Mouse (Mus musculus) heart, embryonic 16.5 days (tissue): ENCODE results near the gene Ppp1r14b. TPM values are rescaled to one million over a fixed set of nuclear protein-coding genes. Genes with fewer than 3 reads are reported as not detected.
A peak's percentile ranks its signal among the peaks of the same experiment; 100 is the strongest.

Experiments used
- ATAC-seq: fragments of 200-750 bp; cut with Nextera tagmentation; replicated peaks from 2 replicates; pipeline ENCODE4 v1.8.0; 2017; ENCODE audit warnings: moderate number of reproducible peaks; ENCODE audit not compliant: insufficient read depth, low FRiP score; ENCODE audit errors: extremely low read depth
- H3K27ac ChIP-seq: fragments of 300-500 bp; sonication (generic); 2 replicates; pipeline ENCODE4 v1.5.1; 2014; ENCODE audit warnings: mild to moderate bottlenecking, low read length, control low read depth, moderate library complexity
- H3K27me3 ChIP-seq: fragments of 300-500 bp; sonication (generic); 2 replicates; pipeline ENCODE4 v1.6.1; 2014; ENCODE audit warnings: low read length, mixed read lengths; ENCODE audit not compliant: control insufficient read depth, insufficient read depth
- H3K36me3 ChIP-seq: fragments of 300-500 bp; sonication (generic); 2 replicates; pipeline ENCODE4 v1.6.1; 2014; ENCODE audit not compliant: control insufficient read depth, insufficient read depth
- H3K4me1 ChIP-seq: fragments of 300-500 bp; sonication (generic); 2 replicates; pipeline ENCODE4 v1.6.1; 2014; ENCODE audit warnings: low read length, mixed read lengths; ENCODE audit not compliant: control insufficient read depth, insufficient read depth
- H3K4me2 ChIP-seq: fragments of 300-500 bp; sonication (generic); 2 replicates; pipeline ENCODE4 v1.6.1; 2014; ENCODE audit warnings: low read depth, mild to moderate bottlenecking, control low read depth, low read length
- H3K4me3 ChIP-seq: fragments of 300-500 bp; sonication (generic); 2 replicates; pipeline ENCODE4 v1.5.1; 2014; ENCODE audit warnings: mild to moderate bottlenecking, control low read depth, low read length
- H3K9ac ChIP-seq: fragments of 300-500 bp; sonication (generic); 2 replicates; pipeline ENCODE4 v1.6.1; 2014; ENCODE audit warnings: low read length, control low read depth
- H3K9me3 ChIP-seq: fragments of 300-500 bp; sonication (generic); replicated peaks from 2 replicates; pipeline ENCODE4 v1.6.1; 2016; ENCODE audit warnings: low read length; ENCODE audit not compliant: control insufficient read depth
- WGBS: fragments of 180-500 bp; shearing (Covaris S2); extraction: QIAGEN DNeasy Blood & Tissue Kit; methylation state at CpG from one replicate; pipeline ENCODE4 v1.1.7; 2014; 5-methylcytosine and 5-hydroxymethylcytosine counted together
- polyA plus RNA-seq: library from polyadenylated mRNA; unstranded; fragments of >200 nt; fragmentation: Nextera tagmentation; extraction: Ambion mirVana; gene quantifications from 2 replicates; pipeline ENCODE4 v1.2.1, GENCODE M21; 2015

The Ppp1r14b gene
- polyA plus RNA-seq, 1 experiment from 2014 or later, result 68.9 TPM

GRCm38 (mm10) chr19:6996006-6996405, 21.2 kb downstream of the Ppp1r14b start, which contains the start of the genes Nudt22 and Trpt1:
TSS of gene Nudt22 (minus strand) at chr19:6996117.
TSS of gene Trpt1 (plus strand) at chr19:6996131.
- Histone ChIP-seq H3K4me2 (peak within 1 kb of the TSS; percentile 90), H3K9me3 (no peaks in the 10 kb centered on the region), H3K27ac (peak within 1 kb of the TSS; percentile 89), H3K27me3 (no peaks in the 10 kb centered on the region), H3K4me1 (peaks cover 37% of the 10 kb centered on the region), H3K36me3 (peaks cover 26% of the 10 kb centered on the region), H3K4me3 (peak within 1 kb of the TSS; percentile 77), H3K9ac (peak within 1 kb of the TSS; percentile 88)
- 0% methylated on average over 24 of the region's 24 CpGs for WGBS
- ATAC-seq, result peak; percentile 73

GRCm38 (mm10) chr19:6997721-6998290, 23.0 kb downstream of the Ppp1r14b start:
- Histone ChIP-seq H3K36me3 (peaks cover 26% of the 10 kb centered on the region), H3K27me3 (no peaks in the 10 kb centered on the region), H3K4me2 (no peak overlapping the region), H3K27ac (no peak overlapping the region), H3K9ac (no peak overlapping the region), H3K4me1 (peaks cover 32% of the 10 kb centered on the region), H3K4me3 (no peak overlapping the region), H3K9me3 (no peaks in the 10 kb centered on the region)
- ATAC-seq, result no peak
- 84% methylated on average over 9 of the region's 9 CpGs for WGBS

GRCm38 (mm10) chr19:6999360-7000063, 24.7 kb downstream of the Ppp1r14b start:
- Histone ChIP-seq H3K4me3 (no peak overlapping the region), H3K4me2 (no peak overlapping the region), H3K27ac (no peak overlapping the region), H3K27me3 (no peaks in the 10 kb centered on the region), H3K9me3 (no peaks in the 10 kb centered on the region), H3K36me3 (peaks cover 26% of the 10 kb centered on the region), H3K4me1 (peaks cover 25% of the 10 kb centered on the region), H3K9ac (no peak overlapping the region)
- ATAC-seq, result no peak
- WGBS, result 93% methylated on average over 19 of the region's 19 CpGs

GRCm38 (mm10) chr19:7006892-7007593, 32.3 kb downstream of the Ppp1r14b start:
- WGBS, result 76% methylated on average over 9 of the region's 9 CpGs

GRCm38 (mm10) chr19:7012426-7012825, 37.7 kb downstream of the Ppp1r14b start:
- WGBS, result 78% methylated on average over 4 of the region's 4 CpGs
- Histone ChIP-seq H3K9ac (no peak overlapping the region), H3K4me1 (no peaks in the 10 kb centered on the region), H3K27me3 (no peaks in the 10 kb centered on the region), H3K27ac (no peak overlapping the region), H3K4me2 (no peak overlapping the region), H3K4me3 (no peak overlapping the region), H3K9me3 (no peaks in the 10 kb centered on the region), H3K36me3 (no peaks in the 10 kb centered on the region)
- no peak for ATAC-seq

More at GRCm38 (mm10) chr19:7006892-7007593, 32.3 kb downstream of the Ppp1r14b start:
- Histone ChIP-seq H3K4me3 (no peak overlapping the region), H3K9ac (no peak overlapping the region), H3K9me3 (no peaks in the 10 kb centered on the region), H3K27me3 (no peaks in the 10 kb centered on the region), H3K4me1 (no peaks in the 10 kb centered on the region), H3K4me2 (no peak overlapping the region), H3K27ac (no peak overlapping the region), H3K36me3 (no peaks in the 10 kb centered on the region)
- no peak for ATAC-seq

GRCm38 (mm10) chr19:7013984-7014383, 39.2 kb downstream of the Ppp1r14b start:
- Histone ChIP-seq H3K27ac (no peak overlapping the region), H3K27me3 (no peaks in the 10 kb centered on the region), H3K9me3 (no peaks in the 10 kb centered on the region), H3K4me3 (no peak overlapping the region), H3K9ac (no peak overlapping the region), H3K36me3 (no peaks in the 10 kb centered on the region), H3K4me1 (peaks cover 6% of the 10 kb centered on the region; the same call in 1 of the 2 replicates), H3K4me2 (no peak overlapping the region)
- no peak for ATAC-seq
- 87% methylated on average over 9 of the region's 9 CpGs for WGBS

GRCm38 (mm10) chr19:7014481-7015135, 39.8 kb downstream of the Ppp1r14b start:
- H3K27ac ChIP-seq, result no peak overlapping the region
- H3K9ac ChIP-seq, result no peak overlapping the region
- peaks cover under 1% of the 10 kb centered on the region; the same call in 1 of the 2 replicates for H3K36me3 ChIP-seq
- no peak for ATAC-seq
- no peak overlapping the region for H3K4me3 ChIP-seq
- peaks cover 6% of the 10 kb centered on the region; the same call in 1 of the 2 replicates for H3K4me1 ChIP-seq
- no peaks in the 10 kb centered on the region for H3K27me3 ChIP-seq
- no peak overlapping the region for H3K4me2 ChIP-seq
- no peaks in the 10 kb centered on the region for H3K9me3 ChIP-seq
- 79% methylated on average over 20 of the region's 20 CpGs for WGBS

- peak overlapping the region; percentile 27 for H3K4me2 ChIP-seq
- H3K9me3 ChIP-seq, result no peaks in the 10 kb centered on the region
- no peaks in the 10 kb centered on the region for H3K27me3 ChIP-seq
- H3K4me1 ChIP-seq, result peaks cover 6% of the 10 kb centered on the region; the same call in 1 of the 2 replicates
- peak overlapping the region; percentile 18; the same call in 1 of the 2 replicates for H3K9ac ChIP-seq
- peaks cover 25% of the 10 kb centered on the region for H3K36me3 ChIP-seq
- WGBS, result 61% methylated on average over 12 of the region's 12 CpGs
- no peak; the same call in 1 of the 2 replicates for ATAC-seq
- H3K27ac ChIP-seq, result peak overlapping the region; percentile 65
- peak overlapping the region; percentile 37 for H3K4me3 ChIP-seq
Measured at GRCm38 (mm10) chr19:7017541-7018457, 43.0 kb downstream of the Ppp1r14b start.
